Mouse (Mus musculus) heart, adult 2 months (tissue): ENCODE measurements around the gene Grm3.

ENCODE experiments used
- CTCF ChIP-seq: fragments of 200-600 bp; IDR thresholded peaks from 2 replicates; pipeline ENCODE4 v1.8.1; 2022; ENCODE audit warnings: antibody characterized with exemption, mild to moderate bottlenecking, moderate library complexity
- POLR2A ChIP-seq: fragments of 200-500 bp; IDR thresholded peaks from 2 replicates; pipeline ENCODE4 v1.6.1; 2011; ENCODE audit warnings: mild to moderate bottlenecking, low read depth, low read length, control low read depth; ENCODE audit not compliant: insufficient read depth

- TF ChIP-seq CTCF (no peak), POLR2A (no peak)
These were observed 23.2 kb upstream of the Grm3 start for GRCm38 (mm10) chr5:9748184-9748583.
